Mouse (Mus musculus) neural tube, embryonic 14.5 days (tissue): ENCODE measurements around the gene Arhgap25. TPM values are rescaled to one million over a fixed set of nuclear protein-coding genes. Genes with fewer than 3 reads are reported as not detected.
"Not testable (repeated sequence)": the region's sequence is repeated elsewhere in the genome, so short reads cannot be mapped to it uniquely, and the experiment has no call there.

ENCODE experiments used
- ATAC-seq: fragments of 200-750 bp; cut with Nextera tagmentation; 2 replicates; pipeline ENCODE4 v1.8.0; 2017; ENCODE audit warnings: low read depth, mild to moderate bottlenecking, moderate TSS enrichment, moderate library complexity
- H3K27ac ChIP-seq: fragments of 300-500 bp; sonication (generic); 2 replicates; pipeline ENCODE4 v1.5.1; 2014; ENCODE audit warnings: low read depth, mild to moderate bottlenecking, control low read depth, low read length, moderate library complexity, mixed read lengths
- H3K27me3 ChIP-seq: fragments of 300-500 bp; sonication (generic); 2 replicates; pipeline ENCODE4 v1.6.1; 2014; ENCODE audit warnings: low read length; ENCODE audit not compliant: control insufficient read depth, insufficient read depth
- H3K36me3 ChIP-seq: fragments of 300-500 bp; sonication (generic); 2 replicates; pipeline ENCODE4 v1.6.1; 2014; ENCODE audit warnings: low read length, mixed read lengths; ENCODE audit not compliant: control insufficient read depth, insufficient read depth
- H3K4me1 ChIP-seq: fragments of 300-500 bp; sonication (generic); 2 replicates; pipeline ENCODE4 v1.6.1; 2014; ENCODE audit warnings: low read length; ENCODE audit not compliant: control insufficient read depth, insufficient read depth
- H3K4me2 ChIP-seq: fragments of 300-500 bp; sonication (generic); 2 replicates; pipeline ENCODE4 v1.6.1; 2014; ENCODE audit warnings: mild to moderate bottlenecking, low read depth, low read length, control low read depth
- H3K4me3 ChIP-seq: fragments of 300-500 bp; sonication (generic); 2 replicates; pipeline ENCODE4 v1.5.1; 2014; ENCODE audit warnings: low read depth, low read length, control low read depth, mixed read lengths
- H3K9ac ChIP-seq: fragments of 300-500 bp; sonication (generic); replicated peaks from 2 replicates; pipeline ENCODE4 v1.6.1; 2014; ENCODE audit warnings: low read depth, mild to moderate bottlenecking, control low read depth, low read length, mixed read lengths
- H3K9me3 ChIP-seq: fragments of 300-500 bp; sonication (generic); 2 replicates; pipeline ENCODE4 v1.6.1; 2016; ENCODE audit warnings: low read length; ENCODE audit not compliant: control insufficient read depth
- WGBS: fragments of 180-500 bp; shearing (Covaris S2); extraction: QIAGEN DNeasy Blood & Tissue Kit; methylation state at CpG from one replicate; pipeline ENCODE4 v1.1.7; 2014; 5-methylcytosine and 5-hydroxymethylcytosine counted together
- polyA plus RNA-seq: library from polyadenylated mRNA; unstranded; fragments of >200 nt; fragmentation: Nextera tagmentation; extraction: Ambion mirVana; gene quantifications from 2 replicates; pipeline ENCODE4 v1.2.1, GENCODE M21; 2014

Gene Arhgap25
- polyA plus RNA-seq, 1 experiment from 2014 or later: 2.3 TPM

GRCm38 (mm10) chr6:87527366-87527765 is 5.7 kb downstream of the Arhgap25 start:
- no peaks in the 10 kb centered on the region for H3K9me3 ChIP-seq
- H3K27me3 ChIP-seq: no peaks in the 10 kb centered on the region
- H3K27ac ChIP-seq: no peak overlapping the region
- H3K4me3 ChIP-seq: no peak overlapping the region
- ATAC-seq: no peak
- H3K9ac ChIP-seq: no peak overlapping the region
- H3K4me2 ChIP-seq: no peak overlapping the region
- WGBS: 94% methylated on average over 4 of the region's 4 CpGs
- H3K4me1 ChIP-seq: no peaks in the 10 kb centered on the region
- H3K36me3 ChIP-seq: no peaks in the 10 kb centered on the region

GRCm38 (mm10) chr6:87525126-87525525 is 7.9 kb downstream of the Arhgap25 start:
- Histone ChIP-seq H3K27ac (no peak overlapping the region), H3K4me3 (no peak overlapping the region), H3K9me3 (no peaks in the 10 kb centered on the region), H3K9ac (no peak overlapping the region), H3K4me1 (no peaks in the 10 kb centered on the region), H3K27me3 (no peaks in the 10 kb centered on the region), H3K4me2 (no peak overlapping the region), H3K36me3 (no peaks in the 10 kb centered on the region)
- WGBS: 93% methylated on average over 10 of the region's 10 CpGs
- no peak for ATAC-seq

DNA sequence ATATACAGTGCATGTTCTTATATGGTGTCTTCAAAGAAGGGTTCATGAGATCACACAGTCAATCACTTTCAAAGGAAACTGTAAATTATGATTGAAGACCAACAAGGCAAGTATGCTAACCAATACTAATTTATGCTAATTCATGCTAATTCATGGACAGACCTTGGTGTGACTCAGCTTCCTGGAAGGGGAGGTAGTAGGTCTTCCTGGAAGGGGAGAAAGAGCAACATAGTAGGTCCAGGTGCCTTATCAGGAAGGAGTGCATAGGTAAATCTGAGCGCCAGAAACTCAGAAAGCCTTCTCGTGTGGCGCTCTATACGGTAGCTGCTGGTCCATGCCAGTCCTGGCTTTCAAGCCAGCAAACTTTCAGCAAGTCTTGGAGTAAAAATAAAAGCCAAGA is 8.8 kb downstream of the Arhgap25 start:
- H3K9me3 ChIP-seq: no peaks in the 10 kb centered on the region
- H3K9ac ChIP-seq: no peak overlapping the region
- WGBS: over 99% methylated on average over 4 of the region's 4 CpGs
- no peaks in the 10 kb centered on the region for H3K27me3 ChIP-seq
- no peaks in the 10 kb centered on the region for H3K4me1 ChIP-seq
- H3K36me3 ChIP-seq: no peaks in the 10 kb centered on the region
- no peak overlapping the region for H3K27ac ChIP-seq
- H3K4me2 ChIP-seq: no peak overlapping the region
- ATAC-seq: no peak
- no peak overlapping the region for H3K4me3 ChIP-seq

GRCm38 (mm10) chr6:87523736-87524135 is 9.3 kb downstream of the Arhgap25 start:
- 64% methylated on average over 7 of the region's 7 CpGs for WGBS
- Histone ChIP-seq H3K9ac (no peak overlapping the region), H3K9me3 (no peaks in the 10 kb centered on the region), H3K27me3 (no peaks in the 10 kb centered on the region), H3K4me1 (no peaks in the 10 kb centered on the region), H3K4me3 (no peak overlapping the region), H3K27ac (no peak overlapping the region), H3K4me2 (no peak overlapping the region), H3K36me3 (no peaks in the 10 kb centered on the region)
- ATAC-seq: no peak

- Histone ChIP-seq H3K9ac (no peak overlapping the region), H3K36me3 (no peaks in the 10 kb centered on the region), H3K4me3 (no peak overlapping the region), H3K4me1 (no peaks in the 10 kb centered on the region), H3K27me3 (no peaks in the 10 kb centered on the region), H3K9me3 (no peaks in the 10 kb centered on the region), H3K27ac (no peak overlapping the region), H3K4me2 (no peak overlapping the region)
- no peak for ATAC-seq
- WGBS: 91% methylated on average over 2 of the region's 2 CpGs
Observed at GRCm38 (mm10) chr6:87523085-87523484, 10.0 kb downstream of the Arhgap25 start.

DNA sequence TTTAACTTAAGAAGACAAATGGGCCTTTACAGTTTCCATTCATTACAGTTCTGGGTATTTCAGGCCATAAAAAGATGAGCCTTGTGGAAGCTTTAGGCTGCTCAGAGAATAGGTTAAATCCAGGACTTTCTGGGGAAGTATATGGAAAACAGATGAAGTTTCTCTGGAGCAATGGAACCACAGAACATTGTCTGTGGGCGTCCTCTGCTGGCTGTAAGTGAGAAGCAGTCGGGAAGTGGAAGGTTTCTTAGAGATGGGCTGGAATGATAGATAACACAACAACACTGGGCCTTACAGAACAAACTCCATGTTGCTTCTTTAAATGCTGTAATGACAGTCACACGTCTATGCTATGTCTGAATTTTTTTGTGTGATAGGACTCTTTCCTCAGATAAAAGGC is 10.8 kb downstream of the Arhgap25 start:
- 34% methylated on average over 3 of the region's 3 CpGs for WGBS
- no peak overlapping the region for H3K27ac ChIP-seq
- no peak overlapping the region for H3K4me2 ChIP-seq
- no peaks in the 10 kb centered on the region for H3K4me1 ChIP-seq
- no peaks in the 10 kb centered on the region for H3K9me3 ChIP-seq
- H3K9ac ChIP-seq: no peak overlapping the region
- H3K27me3 ChIP-seq: no peaks in the 10 kb centered on the region
- no peaks in the 10 kb centered on the region for H3K36me3 ChIP-seq
- no peak overlapping the region for H3K4me3 ChIP-seq
- no peak for ATAC-seq

GRCm38 (mm10) chr6:87521705-87522104 is 11.4 kb downstream of the Arhgap25 start:
- not testable (repeated sequence) for ATAC-seq, H3K4me1 ChIP-seq, H3K4me3 ChIP-seq, H3K9me3 ChIP-seq, H3K9ac ChIP-seq, H3K27ac ChIP-seq, H3K4me2 ChIP-seq, H3K27me3 ChIP-seq, H3K36me3 ChIP-seq
- 91% methylated on average over 6 of the region's 6 CpGs for WGBS

DNA sequence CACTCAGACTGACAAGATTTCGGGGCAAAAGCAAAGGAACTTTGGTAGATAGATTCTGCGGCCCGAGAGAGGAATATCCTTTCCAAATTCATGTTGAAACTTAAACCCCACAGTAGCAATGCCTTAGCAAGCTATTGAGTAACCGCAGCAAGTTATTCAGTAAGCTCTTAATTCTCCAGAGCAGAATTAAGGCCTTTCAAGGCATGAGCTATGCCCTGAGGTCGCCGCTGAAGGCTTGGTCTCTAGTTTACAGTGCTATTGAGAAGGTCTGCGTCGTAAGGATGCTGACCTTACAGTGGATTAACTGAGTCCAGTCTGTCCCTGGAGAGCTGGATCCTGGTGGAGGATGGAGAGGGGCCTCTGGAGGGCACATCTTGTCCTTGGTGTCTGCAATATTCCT is 12.5 kb downstream of the Arhgap25 start:
- 85% methylated on average over 8 of the region's 8 CpGs for WGBS
- Histone ChIP-seq H3K9ac (no peak overlapping the region), H3K4me1 (no peaks in the 10 kb centered on the region), H3K9me3 (no peaks in the 10 kb centered on the region), H3K27ac (no peak overlapping the region), H3K4me2 (no peak overlapping the region), H3K27me3 (no peaks in the 10 kb centered on the region), H3K4me3 (no peak overlapping the region), H3K36me3 (no peaks in the 10 kb centered on the region)
- no peak for ATAC-seq

GRCm38 (mm10) chr6:87519809-87520208 is 13.2 kb downstream of the Arhgap25 start:
- no peak overlapping the region for H3K27ac ChIP-seq
- H3K27me3 ChIP-seq: no peaks in the 10 kb centered on the region
- H3K4me2 ChIP-seq: no peak overlapping the region
- ATAC-seq: no peak
- H3K4me3 ChIP-seq: no peak overlapping the region
- H3K9ac ChIP-seq: no peak overlapping the region
- no peaks in the 10 kb centered on the region for H3K9me3 ChIP-seq
- 92% methylated on average over 11 of the region's 11 CpGs for WGBS
- no peaks in the 10 kb centered on the region for H3K4me1 ChIP-seq
- no peaks in the 10 kb centered on the region for H3K36me3 ChIP-seq

DNA sequence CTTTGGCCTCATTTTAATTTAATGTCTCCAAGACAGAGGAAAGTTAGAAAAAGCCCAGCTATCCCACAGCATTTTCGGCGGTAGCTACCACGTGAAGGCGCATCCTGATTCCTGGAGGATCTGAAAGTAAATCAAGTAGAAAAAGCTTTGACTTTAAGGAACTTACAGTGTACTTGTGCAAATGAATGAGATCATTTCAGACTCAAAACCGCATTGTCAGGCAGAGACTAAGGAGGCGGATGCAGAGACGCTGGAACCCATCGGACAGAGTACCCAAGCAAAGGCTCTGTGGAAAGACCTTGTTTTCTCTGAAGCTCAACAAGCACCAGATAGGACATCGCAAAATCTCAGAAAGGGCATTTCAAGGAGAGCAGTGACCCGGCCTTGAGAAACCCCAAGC is 14.4 kb downstream of the Arhgap25 start:
- Histone ChIP-seq H3K4me1 (no peaks in the 10 kb centered on the region), H3K9me3 (no peaks in the 10 kb centered on the region), H3K9ac (no peak overlapping the region), H3K27me3 (no peaks in the 10 kb centered on the region), H3K4me3 (no peak overlapping the region), H3K4me2 (no peak overlapping the region), H3K27ac (no peak overlapping the region), H3K36me3 (no peaks in the 10 kb centered on the region)
- ATAC-seq: no peak
- 96% methylated on average over 10 of the region's 10 CpGs for WGBS
